Mouse (Mus musculus) erythroblast, adult 5-6 weeks (primary cell): ENCODE measurements around the gene Serpinb1a. TPM values are rescaled to one million over a fixed set of nuclear protein-coding genes. Genes with fewer than 3 reads are reported as not detected.
A peak's percentile ranks its signal among the peaks of the same experiment; 100 is the strongest.

Source experiments
- ATAC-seq: replicated peaks from 2 replicates; pipeline ENCODE4 v1.8.0; 2016; ENCODE audit warnings: moderate number of reproducible peaks, mild to moderate bottlenecking, moderate TSS enrichment, inconsistent platforms; ENCODE audit not compliant: poor library complexity, low FRiP score, severe bottlenecking
- total RNA-seq, 2 experiments: library from RNA; stranded (forward) in 1 of 2; stranded (reverse) in 1 of 2; fragments of 150-400 nt in 1 of 2; fragments of 200-764, 138-1000 nt in 1 of 2; gene quantifications; 2 replicates each; pipeline versions ENCODE4 v1.2.3 to v1.2.4; 2015 to 2017; ENCODE audit warnings: low replicate concordance in 2 of 2

Gene Serpinb1a
- total RNA-seq, 2 experiments from 2014 or later: 133 to 144 TPM

DNA sequence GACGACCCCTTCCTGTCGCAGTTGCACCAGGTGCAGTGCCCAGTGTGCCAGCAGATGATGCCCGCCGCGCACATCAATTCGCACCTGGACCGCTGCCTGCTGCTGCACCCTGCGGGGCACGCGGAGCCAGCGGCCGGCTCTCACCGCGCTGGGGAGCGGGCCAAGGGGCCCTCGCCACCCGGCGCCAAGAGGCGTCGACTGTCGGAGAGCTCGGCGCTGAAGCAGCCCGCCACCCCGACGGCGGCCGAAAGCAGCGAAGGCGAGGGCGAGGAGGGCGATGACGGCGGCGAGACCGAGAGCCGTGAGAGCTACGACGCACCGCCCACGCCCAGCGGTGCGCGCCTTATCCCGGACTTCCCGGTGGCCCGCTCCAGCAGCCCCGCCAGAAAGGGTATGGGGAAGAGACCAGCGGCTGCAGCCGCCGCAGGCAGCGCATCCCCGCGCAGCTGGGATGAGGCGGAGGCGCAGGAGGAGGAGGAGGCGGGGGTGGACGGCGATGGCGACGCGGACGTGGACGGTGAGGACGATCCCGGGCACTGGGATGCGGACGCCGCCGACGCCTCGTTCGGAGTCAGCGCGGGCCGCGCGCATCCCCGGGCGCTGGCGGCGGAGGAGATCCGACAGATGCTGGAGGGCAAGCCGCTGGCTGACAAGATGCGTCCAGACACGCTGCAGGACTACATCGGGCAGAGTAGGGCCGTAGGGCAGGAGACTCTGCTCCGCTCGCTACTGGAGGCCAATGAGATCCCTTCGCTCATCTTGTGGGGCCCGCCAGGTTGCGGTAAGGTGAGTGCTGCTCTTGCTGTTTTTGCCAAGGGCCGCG lies 48.5 kb downstream of the Serpinb1a start, which contains the start of gene D930007J09Rik:
Gene D930007J09Rik (minus strand): TSS at position 591 of the 823 bp plus-strand sequence.
- ATAC-seq: peak; percentile 22; the same call in 1 of the 2 replicates

DNA sequence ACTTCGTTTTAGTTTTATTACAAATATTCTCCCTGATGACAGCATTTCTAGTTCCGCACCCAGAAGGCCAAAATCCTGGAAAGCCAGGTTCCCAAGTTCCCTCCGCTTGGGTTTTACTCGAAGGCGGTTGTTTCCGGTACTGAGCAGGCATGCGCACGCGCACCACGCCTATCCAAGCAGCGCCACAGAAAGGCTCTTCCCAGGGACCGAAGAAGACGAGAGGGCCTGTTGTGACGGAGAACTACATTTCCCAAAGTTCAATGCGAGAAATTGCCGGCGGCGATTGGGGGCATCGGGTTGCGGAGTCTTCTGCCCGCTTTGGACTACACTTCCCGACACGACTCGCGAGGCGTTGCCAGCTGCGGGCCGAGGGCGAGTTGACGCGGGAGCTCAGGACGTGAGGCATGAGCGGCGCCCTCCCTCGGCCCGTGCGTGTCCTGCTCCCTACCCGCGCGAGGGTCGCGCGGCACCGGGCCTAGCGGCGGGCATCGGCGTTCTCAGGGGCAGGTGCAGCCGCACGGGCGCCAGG lies 49.2 kb downstream of the Serpinb1a start, which contains the start of gene Wrnip1:
Gene Wrnip1 (plus strand): TSS at position 346 of the 529 bp plus-strand sequence.
- peak; percentile 99 for ATAC-seq

- no peak for ATAC-seq
Measured at GRCm38 (mm10) chr13:32800859-32801258, 50.1 kb downstream of the Serpinb1a start.

GRCm38 (mm10) chr13:32799131-32799530 lies 51.9 kb downstream of the Serpinb1a start:
- no peak for ATAC-seq

- ATAC-seq: no peak
Measured at GRCm38 (mm10) chr13:32797085-32797484, 53.9 kb downstream of the Serpinb1a start.

GRCm38 (mm10) chr13:32795166-32795565 lies 55.8 kb downstream of the Serpinb1a start:
- ATAC-seq: no peak

DNA sequence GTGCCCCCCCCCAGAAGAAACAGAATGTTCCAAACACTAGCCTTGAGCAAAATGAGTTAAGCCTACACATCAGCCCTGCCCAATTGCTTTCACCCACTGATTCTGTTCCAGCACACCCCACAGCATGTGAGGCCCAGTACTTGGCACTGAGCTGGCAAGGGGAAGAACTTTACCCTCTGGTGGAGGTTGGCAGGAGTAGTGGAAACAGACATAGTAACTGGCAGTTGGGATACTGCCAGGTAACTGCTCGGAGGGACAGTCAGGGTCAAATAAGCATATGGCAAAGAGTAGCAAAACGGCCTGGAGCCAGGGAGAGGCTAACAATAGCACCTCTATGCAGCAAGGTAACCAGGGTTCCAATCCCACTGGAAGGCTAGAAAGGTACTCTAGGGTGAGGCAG lies 56.4 kb downstream of the Serpinb1a start:
- no peak for ATAC-seq

Other genes starting within 250 kb of the Serpinb1a start
- gene Mylk4, start 67.2 kb downstream of the Serpinb1a start, total RNA-seq (2015; ENCODE audit: low replicate concordance): 0.21 TPM in 1 of 2 replicates, not detected in the other
- not detected in 2 replicates for gene Mylk4, start 67.2 kb downstream of the Serpinb1a start, total RNA-seq (2017; ENCODE audit: low replicate concordance)
- 2.7 and 7.5 TPM in 2 replicates for gene Wrnip1, start 49.1 kb downstream of the Serpinb1a start, total RNA-seq (2015; ENCODE audit: low replicate concordance)
- 18.2 and 20.5 TPM in 2 replicates for gene Wrnip1, start 49.1 kb downstream of the Serpinb1a start, total RNA-seq (2017; ENCODE audit: low replicate concordance)
- not detected in 2 replicates for gene D930007J09Rik, start 48.3 kb downstream of the Serpinb1a start, total RNA-seq (2015; ENCODE audit: low replicate concordance)
- gene D930007J09Rik, start 48.3 kb downstream of the Serpinb1a start, total RNA-seq (2017; ENCODE audit: low replicate concordance): not detected in 2 replicates
- not detected in 2 replicates for gene Serpinb1c, start 47.0 kb upstream of the Serpinb1a start, total RNA-seq (2015; ENCODE audit: low replicate concordance)
- gene Serpinb1c, start 47.0 kb upstream of the Serpinb1a start, total RNA-seq (2017; ENCODE audit: low replicate concordance): not detected in 2 replicates
- 24.2 and 40.5 TPM in 2 replicates for gene Serpinb6b, start 114.0 kb upstream of the Serpinb1a start, total RNA-seq (2015; ENCODE audit: low replicate concordance)
- 25.4 and 36.4 TPM in 2 replicates for gene Serpinb6b, start 114.0 kb upstream of the Serpinb1a start, total RNA-seq (2017; ENCODE audit: low replicate concordance)
- 10.9 and 13.3 TPM in 2 replicates for gene Serpinb9, start 152.1 kb upstream of the Serpinb1a start, total RNA-seq (2015; ENCODE audit: low replicate concordance)
- gene Serpinb9, start 152.1 kb upstream of the Serpinb1a start, total RNA-seq (2017; ENCODE audit: low replicate concordance): 10.1 and 11.4 TPM in 2 replicates
- 0.63 TPM in 1 of 2 replicates, not detected in the other for gene Serpinb9b, start 176.2 kb upstream of the Serpinb1a start, total RNA-seq (2015; ENCODE audit: low replicate concordance)
- not detected in 2 replicates for gene Serpinb9b, start 176.2 kb upstream of the Serpinb1a start, total RNA-seq (2017; ENCODE audit: low replicate concordance)
- gene Serpinb1b, start 227.4 kb upstream of the Serpinb1a start, total RNA-seq (2015; ENCODE audit: low replicate concordance): not detected in 2 replicates
- not detected in 2 replicates for gene Serpinb1b, start 227.4 kb upstream of the Serpinb1a start, total RNA-seq (2017; ENCODE audit: low replicate concordance)